Mouse (Mus musculus) cortical plate, adult 2 months (tissue): ENCODE data around the gene Slc2a10.

Source experiments
- CTCF ChIP-seq: fragments of 200-500 bp; IDR thresholded peaks from 2 replicates; pipeline ENCODE4 v1.5.1; 2011; ENCODE audit warnings: mild to moderate bottlenecking, control low read depth, low read length; ENCODE audit not compliant: insufficient read depth; ENCODE audit errors: extremely low read depth
- POLR2A ChIP-seq: fragments of 200-500 bp; IDR thresholded peaks from 2 replicates; pipeline ENCODE4 v1.6.1; 2011; ENCODE audit warnings: mild to moderate bottlenecking, low read length, control low read depth; ENCODE audit not compliant: insufficient read depth; ENCODE audit errors: extremely low read depth

GRCm38 (mm10) chr2:165567820-165568219, 64.2 kb downstream of the Slc2a10 start:
- TF ChIP-seq CTCF (no peak), POLR2A (no peak)
